Mouse (Mus musculus) T-cell, adult 2 months (primary cell): ENCODE results near the gene Mroh8.
"Not testable (repeated sequence)": the region's sequence is repeated elsewhere in the genome, so short reads cannot be mapped to it uniquely, and the experiment has no call there.

Source experiments
- DNase-seq: peaks from one replicate; pipeline ENCODE4 v3.0.0; 2022; ENCODE audit warnings: low spot score

Gene Mroh8

GRCm38 (mm10) chr2:157198405-157198804, 80.9 kb downstream of the Mroh8 start:
- not testable (repeated sequence) for DNase-seq

GRCm38 (mm10) chr2:157190651-157191050, 88.7 kb downstream of the Mroh8 start:
- peak; percentile 1 for DNase-seq

GRCm38 (mm10) chr2:157187223-157187622, 92.1 kb downstream of the Mroh8 start:
- no peak for DNase-seq

GRCm38 (mm10) chr2:157186504-157186903, 92.8 kb downstream of the Mroh8 start:
- DNase-seq = no peak

GRCm38 (mm10) chr2:157185022-157185660, 94.2 kb downstream of the Mroh8 start:
- no peak for DNase-seq

GRCm38 (mm10) chr2:157178167-157178566, 101.2 kb downstream of the Mroh8 start:
- no peak for DNase-seq

- no peak for DNase-seq
These were observed 103.1 kb downstream of the Mroh8 start for GRCm38 (mm10) chr2:157176248-157176647.

GRCm38 (mm10) chr2:157174416-157174815, 104.9 kb downstream of the Mroh8 start:
- DNase-seq = no peak

- no peak for DNase-seq
These were observed 105.8 kb downstream of the Mroh8 start for GRCm38 (mm10) chr2:157173555-157173954.

GRCm38 (mm10) chr2:157172984-157173383, 106.4 kb downstream of the Mroh8 start:
- DNase-seq = no peak

GRCm38 (mm10) chr2:157170626-157171025, 108.7 kb downstream of the Mroh8 start:
- no peak for DNase-seq

- no peak for DNase-seq
These were observed 109.2 kb downstream of the Mroh8 start for GRCm38 (mm10) chr2:157170166-157170565.

- no peak for DNase-seq
These were observed 112.8 kb downstream of the Mroh8 start for GRCm38 (mm10) chr2:157166371-157167080.

GRCm38 (mm10) chr2:157165312-157166224, 113.8 kb downstream of the Mroh8 start:
- DNase-seq = not testable (repeated sequence)

GRCm38 (mm10) chr2:157164101-157164500, 115.2 kb downstream of the Mroh8 start:
- DNase-seq = no peak
